Mouse (Mus musculus): Measurements from ENCODE around the gene Trpv1.

The Trpv1 gene

DNA sequence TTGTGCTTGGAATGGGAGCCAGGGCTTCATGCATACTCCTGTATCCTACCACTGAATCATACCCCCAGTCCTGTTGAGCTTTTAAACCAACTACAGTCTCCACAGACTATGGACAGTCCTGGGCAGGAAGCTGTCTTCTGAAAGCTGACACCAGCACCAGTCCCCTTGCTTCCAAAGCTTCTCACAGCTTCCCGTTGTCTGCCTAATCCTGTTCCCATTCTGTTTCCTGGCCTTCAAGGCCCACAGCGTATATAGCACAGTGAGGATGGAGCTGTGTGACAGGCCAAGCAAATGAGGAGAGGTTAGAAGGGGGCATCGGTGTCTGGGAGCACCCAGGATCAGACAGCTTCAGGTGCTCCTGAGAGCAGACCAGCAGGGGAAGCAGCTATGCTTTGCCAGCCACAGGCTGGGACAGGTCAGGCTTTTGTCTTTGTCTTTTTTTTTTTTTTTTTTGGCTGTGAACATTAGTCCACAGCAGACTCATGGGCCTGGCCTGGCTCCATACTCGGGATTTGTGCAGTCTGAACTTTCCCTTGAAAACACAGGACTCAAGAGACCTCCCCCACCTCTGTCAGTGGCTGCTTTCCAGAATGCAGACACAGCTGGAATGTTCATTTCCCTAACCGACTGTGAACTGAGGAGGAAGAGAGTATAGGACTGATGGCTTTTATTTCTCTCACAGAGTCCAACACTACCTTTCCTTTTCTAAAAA, 2.1 kb downstream of the Trpv1 start:
- DNase-seq (ENCODE audit: low spot score) = peak; percentile 71

DNA sequence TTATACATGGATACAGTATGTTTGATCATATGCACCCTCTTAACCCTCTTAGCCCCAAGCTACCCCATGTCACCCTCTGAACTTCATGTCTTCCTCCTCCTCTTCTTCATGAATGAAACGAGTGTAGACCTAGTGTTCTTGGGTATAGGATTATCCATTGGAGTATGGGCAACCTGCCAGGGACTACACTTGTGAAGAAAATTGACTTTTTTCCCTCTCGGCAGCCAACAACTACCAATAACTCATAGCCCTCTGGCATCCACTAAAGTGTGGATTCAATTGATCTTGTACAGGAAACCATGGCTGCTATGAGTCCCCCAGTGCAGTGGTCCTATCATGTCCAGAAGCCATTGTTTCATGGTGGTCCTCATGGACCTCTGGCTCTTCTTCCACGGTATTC, 2.6 kb downstream of the Trpv1 start:
- no peak for DNase-seq (ENCODE audit: low spot score)

DNA sequence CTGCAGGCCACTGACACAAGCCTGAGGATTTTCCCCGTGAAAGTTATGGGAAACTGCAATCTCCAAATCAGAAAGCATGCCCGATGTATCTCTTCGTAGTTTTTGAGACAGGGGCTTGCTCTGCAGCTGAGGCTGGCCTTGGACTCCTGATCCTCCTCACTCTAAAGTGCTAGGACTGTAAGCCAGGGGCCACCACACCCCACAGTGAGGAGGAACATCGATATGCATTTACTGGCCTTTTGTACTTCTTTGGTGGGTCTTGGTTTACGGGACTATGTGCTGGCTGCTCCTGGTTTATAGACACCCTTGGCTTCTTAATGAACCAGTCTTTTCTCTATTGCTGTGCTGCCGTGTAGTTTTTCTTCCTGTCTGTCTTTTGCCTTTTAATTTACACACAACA, 8.1 kb downstream of the Trpv1 start:
- no peak for DNase-seq (ENCODE audit: low spot score)

DNA sequence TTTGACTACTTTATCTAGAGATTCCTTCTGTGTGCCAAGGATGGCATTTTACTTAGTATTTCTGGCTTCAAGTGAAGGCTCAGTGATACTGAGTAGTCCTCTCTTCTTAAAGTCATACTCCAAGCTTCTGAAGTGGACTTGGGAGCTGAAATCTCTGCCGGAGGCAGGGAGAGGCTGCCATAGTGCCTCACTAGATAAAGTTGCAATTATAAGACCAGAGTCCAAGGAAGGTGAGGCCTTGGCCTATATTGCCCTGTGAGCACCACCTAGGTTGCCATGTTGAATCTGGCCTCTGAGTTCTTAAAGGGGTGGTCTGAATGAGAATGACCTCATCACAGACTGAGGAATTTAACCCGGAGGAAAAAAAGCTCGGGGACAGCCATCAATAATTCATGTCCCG, 8.7 kb downstream of the Trpv1 start:
- no peak for DNase-seq (ENCODE audit: low spot score)

DNA sequence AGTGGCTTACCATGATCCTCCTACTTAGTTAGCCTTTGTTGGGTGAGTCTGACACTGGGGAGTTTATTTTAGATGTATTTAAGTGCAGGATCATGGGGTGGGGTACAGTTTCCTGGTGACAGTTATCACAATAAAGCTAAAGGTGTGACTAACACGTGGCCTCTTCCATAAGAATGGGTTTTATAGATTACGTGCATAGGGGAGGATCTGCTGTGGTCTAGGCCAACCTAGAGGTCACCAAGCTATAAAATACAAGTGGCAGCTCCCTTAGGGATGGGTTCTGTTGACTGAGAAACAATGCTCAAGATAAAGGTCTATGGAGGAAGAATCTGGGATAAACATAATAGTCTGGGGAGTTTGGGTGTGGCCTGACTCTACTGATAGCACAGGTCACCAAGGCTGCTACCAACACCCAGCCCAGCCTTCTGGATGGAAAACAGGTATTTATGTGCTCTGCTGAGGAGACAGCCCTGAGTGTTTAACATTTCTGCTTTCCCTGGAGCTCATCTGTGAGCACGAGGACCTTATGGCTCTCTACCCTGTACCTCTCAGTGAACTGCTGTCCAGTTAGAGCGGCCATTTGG, 23.4 kb downstream of the Trpv1 start:
- DNase-seq (ENCODE audit: low spot score) = no peak

DNA sequence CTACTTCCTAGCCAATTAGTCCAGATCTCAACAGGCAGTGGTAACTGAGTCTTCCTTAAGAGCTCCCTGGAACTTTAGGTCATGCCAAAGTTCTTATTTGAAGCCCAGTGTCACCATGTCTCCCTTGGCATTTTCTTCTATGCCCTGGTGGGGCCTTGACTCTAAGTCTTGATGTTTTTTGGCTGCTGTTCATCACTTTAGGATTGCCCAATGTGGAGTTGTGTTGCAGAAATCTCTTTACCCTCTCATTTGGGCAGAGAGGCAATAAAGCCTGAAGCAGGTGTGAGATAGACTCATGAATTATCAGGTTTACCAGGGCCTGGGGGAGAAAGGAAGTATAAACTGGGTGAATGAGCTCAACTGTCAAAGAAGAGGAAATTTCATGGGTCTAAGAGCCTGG, 24.6 kb downstream of the Trpv1 start:
- no peak for DNase-seq (ENCODE audit: low spot score)

DNA sequence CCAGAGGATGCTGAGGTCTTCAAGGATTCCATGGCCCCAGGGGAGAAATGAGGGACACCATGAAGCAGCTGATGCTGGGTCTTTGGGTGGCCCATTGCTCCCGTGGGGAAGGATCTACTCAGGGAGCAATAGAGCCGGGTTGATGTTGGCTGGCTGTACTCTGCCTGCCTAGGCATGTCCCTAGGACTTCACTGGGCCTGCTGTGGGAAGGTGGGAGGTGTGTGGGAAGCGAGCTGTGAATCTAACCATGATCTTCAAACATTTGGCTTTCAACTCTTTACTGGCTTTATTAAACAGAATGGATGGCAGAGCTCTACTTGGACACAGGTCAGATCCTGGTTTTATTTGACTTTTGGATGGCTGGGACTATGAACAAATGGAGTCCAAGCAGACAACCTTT, 26.4 kb downstream of the Trpv1 start:
- DNase-seq (ENCODE audit: low spot score) = no peak

DNA sequence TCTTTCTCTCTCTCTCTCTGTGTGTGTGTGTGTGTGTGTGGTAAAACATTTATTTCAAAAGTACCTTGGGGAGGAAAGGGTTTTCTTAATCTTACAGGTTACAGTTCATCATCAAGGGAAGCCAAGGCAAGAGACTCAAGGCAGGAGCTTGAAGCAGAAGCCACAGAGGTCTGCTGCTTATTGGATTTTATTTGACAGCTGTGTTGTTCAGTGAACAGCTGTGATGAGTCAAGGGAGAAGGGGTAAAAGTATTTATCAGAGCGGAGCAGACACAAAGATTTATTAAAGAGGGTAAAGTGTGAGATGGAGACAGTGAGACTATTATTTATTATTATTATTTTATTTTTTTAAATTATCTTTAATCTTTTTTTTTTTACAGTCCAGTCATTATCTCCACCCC, 27.3 kb downstream of the Trpv1 start:
- DNase-seq (ENCODE audit: low spot score) = no peak

DNA sequence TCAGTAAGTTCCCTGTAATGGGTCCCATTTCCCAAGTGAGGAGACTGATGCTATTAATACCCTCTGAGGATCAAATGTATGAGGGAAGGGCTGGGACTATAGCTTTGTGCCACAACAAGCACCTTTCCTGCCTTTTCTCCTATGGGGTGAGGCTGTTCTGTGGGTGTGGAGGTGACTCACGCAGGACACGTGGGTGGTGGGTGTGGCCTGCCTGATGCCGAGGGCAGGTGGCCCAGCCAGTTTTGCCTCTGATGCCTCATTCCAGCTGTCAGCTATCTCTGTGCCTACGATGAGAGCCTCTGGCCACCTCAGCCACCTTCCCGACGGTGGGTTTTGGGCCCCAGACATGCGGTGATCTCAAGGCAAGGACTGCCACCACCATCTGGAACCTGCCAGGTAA, 33.2 kb downstream of the Trpv1 start, which contains the start of gene Trpv3:
Trpv3 (plus strand) TSS at position 122 of the 400 bp plus-strand sequence.
- peak; percentile 71 for DNase-seq (ENCODE audit: low spot score)

DNA sequence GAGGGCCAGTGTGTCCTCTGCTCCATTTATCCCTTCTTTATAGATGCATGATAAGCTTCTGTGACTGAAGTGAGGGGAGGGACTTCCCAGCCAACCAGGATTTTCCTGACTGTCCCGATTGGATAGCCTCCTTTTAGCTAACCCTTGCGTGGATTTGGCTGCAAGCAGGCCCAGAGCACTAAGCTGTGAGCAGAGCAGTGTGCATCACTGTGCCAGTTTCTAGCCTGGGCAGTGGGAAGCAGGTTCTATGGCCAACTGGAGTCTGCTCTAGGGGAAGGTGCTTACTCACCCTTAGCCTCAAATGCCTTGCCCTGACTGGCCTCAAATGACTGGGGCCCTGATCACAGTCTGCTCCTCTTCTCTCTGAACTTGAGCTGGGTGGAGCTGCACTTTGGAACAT, 40.7 kb downstream of the Trpv1 start:
- DNase-seq (ENCODE audit: low spot score) = no peak

DNA sequence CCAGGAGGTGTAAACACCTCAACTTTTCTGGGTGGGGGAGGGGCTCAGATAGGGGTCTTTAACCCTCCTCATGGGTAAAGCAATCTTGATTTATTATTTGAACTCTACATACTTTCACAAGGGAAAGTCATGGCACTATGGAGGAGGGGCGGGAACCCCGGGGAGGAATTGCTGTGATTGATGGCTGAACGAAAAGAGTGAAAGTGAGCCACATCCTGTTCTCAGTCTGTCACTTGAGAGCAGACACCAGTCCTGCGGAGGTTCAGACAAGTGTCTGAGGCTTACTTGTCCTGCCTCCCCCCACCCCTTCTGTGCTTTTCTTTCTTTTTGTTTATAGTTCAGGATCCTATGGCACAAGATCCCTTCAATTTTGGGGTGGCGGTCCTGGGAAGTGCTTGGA, 46.6 kb downstream of the Trpv1 start:
- no peak for DNase-seq (ENCODE audit: low spot score)

DNA sequence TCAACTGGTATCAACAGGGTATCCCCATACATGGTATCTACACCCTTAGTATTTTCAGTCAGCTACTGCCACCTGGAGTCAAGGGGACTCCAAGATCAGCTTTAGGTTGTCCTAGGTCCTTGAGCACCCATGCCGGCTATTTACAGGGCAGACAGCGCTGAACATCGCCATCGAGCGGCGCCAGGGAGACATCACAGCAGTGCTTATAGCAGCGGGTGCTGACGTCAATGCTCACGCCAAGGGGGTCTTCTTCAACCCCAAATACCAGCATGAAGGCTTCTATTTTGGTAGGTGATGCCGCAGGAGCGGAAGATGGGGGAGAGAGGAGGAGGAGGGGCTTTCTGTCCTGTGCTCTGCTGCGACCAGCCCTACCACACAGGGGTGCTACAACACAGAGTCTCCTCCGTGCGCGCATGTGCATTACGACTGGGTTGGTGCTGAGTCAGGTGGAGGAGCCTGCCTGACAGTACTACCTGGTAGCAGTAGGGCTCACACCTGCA, 47.5 kb downstream of the Trpv1 start:
- peak; percentile 72 for DNase-seq (ENCODE audit: low spot score)

DNA sequence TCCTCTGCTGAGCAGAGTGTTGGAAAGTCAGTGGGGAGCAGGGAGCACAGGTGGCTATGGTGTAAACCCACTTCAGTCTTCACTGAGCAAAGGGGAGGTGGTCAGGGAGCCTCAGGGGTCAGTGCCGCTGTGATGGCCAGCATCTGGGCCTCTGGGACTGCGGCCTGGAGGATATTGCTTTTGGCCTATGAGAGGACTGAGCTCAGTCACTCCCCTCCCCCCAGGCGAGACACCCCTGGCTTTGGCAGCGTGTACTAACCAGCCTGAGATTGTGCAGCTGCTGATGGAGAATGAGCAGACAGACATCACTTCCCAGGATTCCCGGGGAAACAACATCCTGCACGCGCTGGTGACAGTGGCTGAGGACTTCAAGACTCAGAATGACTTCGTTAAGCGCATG, 49.3 kb downstream of the Trpv1 start:
- peak; percentile 10 for DNase-seq (ENCODE audit: low spot score)

DNA sequence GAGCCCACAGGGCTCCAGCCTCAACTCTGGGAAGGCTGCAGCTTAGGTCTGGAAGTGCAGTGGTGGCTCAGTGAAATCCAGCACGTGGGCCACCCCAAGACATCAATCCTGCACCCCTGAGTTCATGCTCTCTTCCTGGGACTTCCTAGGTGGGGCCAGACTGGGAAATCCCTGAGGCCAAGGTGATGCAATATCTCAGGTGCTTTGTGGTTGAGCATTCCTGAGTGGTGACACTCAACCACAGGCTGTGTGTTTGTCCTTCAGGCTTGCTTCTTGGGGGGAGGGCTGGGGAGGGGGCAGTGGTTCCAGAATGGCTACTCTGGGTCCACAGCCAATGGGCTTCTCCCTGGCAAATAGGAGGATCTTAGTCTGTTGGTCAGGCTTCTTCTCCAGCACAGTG, 49.8 kb downstream of the Trpv1 start:
- DNase-seq (ENCODE audit: low spot score) = no peak

DNA sequence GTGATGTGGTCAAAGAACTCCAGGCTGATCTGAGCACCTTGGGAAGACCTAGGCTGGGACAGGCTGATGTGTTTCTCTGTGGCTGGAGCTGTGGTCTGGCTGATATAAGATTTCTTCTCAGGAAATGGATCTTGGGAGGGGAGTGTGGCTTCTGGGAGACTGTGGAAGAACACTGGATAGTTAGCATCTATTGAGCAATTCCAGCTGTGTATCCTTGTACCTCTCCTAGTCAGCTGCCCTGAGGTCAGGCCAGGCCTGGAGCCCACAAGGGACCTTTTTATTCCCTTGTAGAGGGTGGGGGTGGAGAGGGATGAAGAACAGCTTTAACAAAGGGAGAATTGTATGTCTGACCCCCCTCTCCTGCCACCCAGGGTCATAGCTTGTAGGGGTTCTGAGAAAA, 50.3 kb downstream of the Trpv1 start:
- no peak for DNase-seq (ENCODE audit: low spot score)

DNA sequence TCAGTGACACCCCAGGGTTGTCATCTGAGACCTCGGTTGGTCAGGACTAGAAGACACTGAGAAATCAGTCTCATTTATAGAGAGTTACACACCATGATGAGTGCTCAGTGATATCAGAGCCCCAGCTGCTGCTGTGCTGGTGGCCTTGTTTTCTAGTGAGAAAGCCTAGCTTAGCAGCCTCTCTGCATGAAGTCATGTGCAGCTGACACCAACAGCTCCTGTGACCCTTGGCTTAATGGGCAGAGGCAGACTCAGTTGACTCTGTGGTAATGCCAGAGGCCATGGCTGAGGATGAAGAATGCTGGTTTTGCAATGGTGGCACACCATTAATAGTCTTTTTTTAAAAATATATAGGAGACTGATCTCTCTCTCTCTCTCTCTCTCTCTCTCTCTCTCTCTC, 55.5 kb downstream of the Trpv1 start:
- DNase-seq (ENCODE audit: low spot score) = no peak

DNA sequence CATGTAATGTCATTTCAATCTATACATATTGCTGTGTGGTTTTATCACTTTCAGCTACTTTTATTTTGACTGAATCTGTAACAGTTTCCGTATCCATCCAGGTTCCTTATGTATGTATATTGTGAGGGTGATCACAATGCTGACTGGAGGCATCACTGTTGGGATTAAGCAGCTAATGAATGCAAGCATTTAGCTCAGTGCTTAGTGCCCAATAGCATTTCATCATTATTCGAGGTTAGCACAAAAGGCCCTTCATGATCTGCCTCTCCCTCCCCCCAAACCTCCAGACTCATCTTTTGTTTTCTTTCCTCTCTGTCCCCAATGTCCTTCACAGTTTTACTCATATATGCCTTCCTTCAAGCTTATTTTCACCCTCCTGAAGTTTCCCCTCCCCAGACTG, 69.0 kb downstream of the Trpv1 start:
- DNase-seq (ENCODE audit: low spot score) = no peak
